Mouse (Mus musculus) CD4-positive, CD25-positive, alpha-beta regulatory T cell (primary cell): ENCODE results near the gene Ywhae. TPM values are rescaled to one million over a fixed set of nuclear protein-coding genes. Genes with fewer than 3 reads are reported as not detected.

ENCODE experiments used
- polyA plus RNA-seq: library from polyadenylated mRNA; unstranded; fragments of 100-300 nt; shearing (Covaris generic); gene quantifications from one replicate; pipeline ENCODE4 v1.2.1, GENCODE M21; 2017

Gene Ywhae
- 196 TPM for polyA plus RNA-seq

DNA sequence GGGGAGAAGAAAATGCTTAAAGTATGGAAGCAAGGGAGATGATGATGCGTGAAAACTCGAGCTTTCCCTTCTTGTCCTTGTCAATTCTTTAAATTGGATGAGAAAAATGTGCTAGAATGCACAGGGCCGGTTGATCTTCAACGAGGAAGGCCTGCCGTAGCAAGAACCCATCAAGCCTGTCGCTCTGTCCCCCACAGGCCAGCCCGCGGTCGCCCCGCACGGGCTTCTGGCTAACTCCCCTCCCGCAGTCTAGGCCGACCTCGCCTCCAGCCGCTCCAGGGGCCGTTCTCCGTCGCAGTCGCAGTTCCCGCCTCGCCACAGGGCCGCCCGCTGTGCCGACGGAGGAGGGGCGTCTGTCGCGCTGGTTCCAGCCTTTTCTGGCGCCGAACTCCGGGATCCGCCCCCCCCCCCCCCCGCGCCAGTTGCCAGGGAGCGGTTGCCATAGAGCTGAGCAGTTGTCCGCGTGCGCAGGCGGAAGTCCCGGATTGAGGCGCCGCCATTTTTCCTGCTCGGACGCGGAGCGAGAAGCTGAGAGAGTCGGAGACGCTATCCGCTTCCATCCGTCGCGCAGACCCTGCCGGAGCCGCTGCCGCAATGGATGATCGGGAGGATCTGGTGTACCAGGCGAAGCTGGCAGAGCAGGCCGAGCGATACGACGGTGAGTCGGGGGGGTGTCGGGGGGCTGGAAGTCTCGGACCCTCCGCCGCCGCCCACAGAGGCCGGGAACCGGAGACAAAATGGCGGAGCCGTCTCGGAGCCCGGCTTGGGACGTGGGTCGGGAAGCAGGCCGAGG, at the start of gene Ywhae:
Gene Ywhae, plus strand, starts transcription at position 436 of the 793 bp plus-strand sequence.

GRCm38 (mm10) chr11:75796029-75796445, 63.4 kb downstream of the Ywhae start, which contains the start of gene Doc2b:
Doc2b (minus strand) TSS chr11:75796049.

Other genes with a start within 250 kb of the Ywhae start
- 49.8 TPM for gene Prpf8, start 246.1 kb upstream of the Ywhae start, polyA plus RNA-seq
- 0.14 TPM for gene Rilp, start 222.8 kb upstream of the Ywhae start, polyA plus RNA-seq
- 0.96 TPM for gene Scarf1, start 219.3 kb upstream of the Ywhae start, polyA plus RNA-seq
- 52.8 TPM for gene Slc43a2, start 201.2 kb upstream of the Ywhae start, polyA plus RNA-seq
- 358 TPM for gene Pitpna, start 144.8 kb upstream of the Ywhae start, polyA plus RNA-seq
- 141 TPM for gene Inpp5k, start 101.9 kb upstream of the Ywhae start, polyA plus RNA-seq
- gene Myo1c, start 82.4 kb upstream of the Ywhae start, polyA plus RNA-seq: 30.3 TPM
- 50.2 TPM for gene Crk, start 53.6 kb upstream of the Ywhae start, polyA plus RNA-seq
- gene Doc2b, start 63.2 kb downstream of the Ywhae start, polyA plus RNA-seq: not detected
- 8.8 TPM for gene Rph3al, start 205.6 kb downstream of the Ywhae start, polyA plus RNA-seq